Mouse (Mus musculus) midbrain, postnatal 0 days (tissue): ENCODE measurements at regions not wholly inside any gene's neighbourhood (a gene's known extent, or its start where the extent isn't known, plus 50 kb on each side); places are given as distances from the start of the nearest gene placed in this dataset.

Experiments used
- ATAC-seq: fragments of 200-750 bp; cut with Nextera tagmentation; 2 replicates; pipeline ENCODE4 v1.8.0; 2017; ENCODE audit warnings: moderate number of reproducible peaks, mild to moderate bottlenecking, moderate TSS enrichment, moderate library complexity; ENCODE audit not compliant: low FRiP score
- DNase-seq: peaks from one replicate; pipeline ENCODE4 v3.0.0-alpha.2; 2015; ENCODE audit warnings: low spot score
- H3K27ac ChIP-seq: fragments of 300-500 bp; sonication (generic); 2 replicates; pipeline ENCODE4 v1.5.1; 2014; ENCODE audit warnings: low read depth, mild to moderate bottlenecking, low read length, mixed read lengths
- H3K27me3 ChIP-seq: fragments of 300-500 bp; sonication (generic); 2 replicates; pipeline ENCODE4 v1.6.1; 2014; ENCODE audit warnings: low read length, control low read depth, mixed read lengths; ENCODE audit not compliant: insufficient read depth
- H3K36me3 ChIP-seq: fragments of 300-500 bp; sonication (generic); 2 replicates; pipeline ENCODE4 v1.6.1; 2014; ENCODE audit warnings: low read length, control low read depth, mixed read lengths; ENCODE audit not compliant: insufficient read depth
- H3K4me1 ChIP-seq: fragments of 300-500 bp; sonication (generic); 2 replicates; pipeline ENCODE4 v1.6.1; 2014; ENCODE audit warnings: mild to moderate bottlenecking, control low read depth, antibody characterized with exemption, low read length, mixed read lengths; ENCODE audit not compliant: insufficient read depth
- H3K4me2 ChIP-seq: fragments of 300-500 bp; sonication (generic); 2 replicates; pipeline ENCODE4 v1.6.1; 2014; ENCODE audit warnings: low read depth, mild to moderate bottlenecking, low read length, mixed read lengths; ENCODE audit not compliant: poor library complexity, severe bottlenecking
- H3K4me3 ChIP-seq: fragments of 300-500 bp; sonication (generic); 2 replicates; pipeline ENCODE4 v1.5.1; 2014; ENCODE audit warnings: low read depth, mild to moderate bottlenecking, low read length, moderate library complexity
- H3K9ac ChIP-seq: fragments of 300-500 bp; sonication (generic); replicated peaks from 2 replicates; pipeline ENCODE4 v1.6.1; 2014; ENCODE audit warnings: mild to moderate bottlenecking, low read length, moderate library complexity, mixed read lengths; ENCODE audit not compliant: poor library complexity, severe bottlenecking
- H3K9me3 ChIP-seq: fragments of 300-500 bp; sonication (generic); 2 replicates; pipeline ENCODE4 v1.6.1; 2016; ENCODE audit warnings: low read length, control low read depth
- CTCF ChIP-seq: IDR thresholded peaks from 2 replicates; pipeline ENCODE4 v1.5.1; 2016; ENCODE audit warnings: antibody characterized with exemption, mild to moderate bottlenecking
- WGBS: fragments of 180-500 bp; shearing (Covaris S2); extraction: QIAGEN DNeasy Blood & Tissue Kit; methylation state at CpG from one replicate; pipeline ENCODE4 v1.1.7; 2014; 5-methylcytosine and 5-hydroxymethylcytosine counted together

DNA sequence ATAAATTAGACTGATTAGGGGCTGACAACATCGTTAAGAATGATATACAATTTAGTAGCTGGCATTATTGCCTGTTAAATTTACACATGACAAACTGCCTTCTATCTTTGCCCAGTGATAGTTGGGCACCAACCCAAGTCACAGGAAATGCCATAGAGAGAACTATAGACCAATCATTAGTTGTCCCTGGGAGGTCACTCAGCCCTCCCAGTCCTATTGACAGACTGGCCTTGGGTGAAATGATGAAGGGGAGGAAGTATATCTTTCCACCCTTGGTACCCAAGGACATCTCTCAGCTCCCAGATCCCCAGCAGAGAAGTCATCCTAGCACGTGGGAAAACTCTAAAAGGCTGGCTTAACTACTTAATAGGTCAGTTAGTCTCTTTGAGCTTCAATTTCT is 139.8 kb downstream of the Aipl1 start:
- whole genome bisulfite sequencing = 66% methylated on average over 2 of the region's 2 CpGs
- Histone ChIP-seq H3K27me3 (no peaks in the 10 kb centered on the region), H3K9me3 (no peaks in the 10 kb centered on the region), H3K4me1 (no peaks in the 10 kb centered on the region), H3K4me2 (no peak overlapping the region), H3K27ac (no peak overlapping the region), H3K4me3 (no peak overlapping the region), H3K9ac (no peak overlapping the region), H3K36me3 (no peaks in the 10 kb centered on the region)
- no peak for TF ChIP-seq CTCF
- DNase-seq = no peak
- ATAC-seq = no peak

DNA sequence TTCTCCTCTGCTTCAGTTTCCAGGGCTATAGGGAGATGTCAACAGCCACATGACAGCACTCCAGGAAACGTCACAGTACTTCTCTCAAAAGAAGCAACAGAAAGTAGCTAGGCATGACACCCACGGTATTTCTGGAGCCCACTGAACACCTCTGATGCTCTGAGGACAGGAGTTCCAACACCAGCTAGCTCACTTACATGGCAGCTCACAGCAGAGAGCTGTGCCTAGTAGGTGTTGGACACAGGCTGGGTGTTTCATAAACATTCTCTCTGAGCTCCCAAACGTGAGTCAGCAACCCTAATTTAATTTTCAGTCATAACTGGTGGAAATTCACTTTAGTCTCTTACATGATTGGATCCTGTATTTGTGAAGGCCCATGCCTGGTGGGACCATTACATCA is 140.2 kb downstream of the Aipl1 start:
- WGBS = 67% methylated on average over 3 of the region's 3 CpGs
- H3K9ac ChIP-seq = no peak overlapping the region
- ATAC-seq = no peak

GRCm38 (mm10) chr11:71891181-71891580 is 141.5 kb downstream of the Wscd1 start:
- Histone ChIP-seq H3K4me1 (no peaks in the 10 kb centered on the region), H3K27ac (no peak overlapping the region), H3K36me3 (no peaks in the 10 kb centered on the region), H3K9ac (no peak overlapping the region), H3K27me3 (no peaks in the 10 kb centered on the region), H3K4me2 (no peak overlapping the region), H3K4me3 (no peak overlapping the region), H3K9me3 (no peaks in the 10 kb centered on the region)
- DNase-seq (no peak), ATAC-seq (no peak)
- no peak for TF ChIP-seq CTCF
- 64% methylated on average over 1 of the region's 1 CpGs for whole genome bisulfite sequencing

More for the DNA sequence above, 140.2 kb downstream of the Aipl1 start:
- no peak overlapping the region for H3K4me3 ChIP-seq
- no peak for DNase-seq
- H3K9me3 ChIP-seq = no peaks in the 10 kb centered on the region
- TF ChIP-seq CTCF = no peak
- H3K4me1 ChIP-seq = no peaks in the 10 kb centered on the region
- no peaks in the 10 kb centered on the region for H3K27me3 ChIP-seq
- H3K4me2 ChIP-seq = no peak overlapping the region
- H3K27ac ChIP-seq = no peak overlapping the region
- no peaks in the 10 kb centered on the region for H3K36me3 ChIP-seq

DNA sequence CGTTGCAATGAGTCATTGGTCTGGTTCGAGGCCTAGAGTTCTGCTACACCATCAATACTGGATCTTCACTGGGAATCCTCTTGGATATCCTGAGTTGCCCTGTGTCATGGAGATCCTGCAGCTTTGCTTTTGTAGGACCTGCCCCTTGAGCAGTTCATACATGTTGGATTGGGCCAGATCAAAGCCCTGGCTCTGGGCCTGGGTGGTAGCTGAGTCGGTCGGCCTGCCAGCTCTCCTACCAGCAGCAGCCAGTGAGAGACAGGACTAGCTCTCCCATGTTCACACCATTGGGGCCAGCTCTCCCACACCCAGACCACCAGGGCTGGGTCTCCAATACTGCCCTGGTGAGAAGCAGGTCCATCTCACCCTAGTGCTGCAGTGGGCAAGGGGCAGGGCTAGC is 139.4 kb downstream of the Wscd1 start:
- no peak for DNase-seq
- 88% methylated on average over 4 of the region's 4 CpGs for WGBS
- Histone ChIP-seq H3K4me3 (no peak overlapping the region), H3K27me3 (no peaks in the 10 kb centered on the region), H3K36me3 (no peaks in the 10 kb centered on the region), H3K4me2 (no peak overlapping the region), H3K4me1 (no peaks in the 10 kb centered on the region), H3K27ac (no peak overlapping the region), H3K9me3 (no peaks in the 10 kb centered on the region), H3K9ac (no peak overlapping the region)
- TF ChIP-seq CTCF = no peak
- no peak for ATAC-seq

DNA sequence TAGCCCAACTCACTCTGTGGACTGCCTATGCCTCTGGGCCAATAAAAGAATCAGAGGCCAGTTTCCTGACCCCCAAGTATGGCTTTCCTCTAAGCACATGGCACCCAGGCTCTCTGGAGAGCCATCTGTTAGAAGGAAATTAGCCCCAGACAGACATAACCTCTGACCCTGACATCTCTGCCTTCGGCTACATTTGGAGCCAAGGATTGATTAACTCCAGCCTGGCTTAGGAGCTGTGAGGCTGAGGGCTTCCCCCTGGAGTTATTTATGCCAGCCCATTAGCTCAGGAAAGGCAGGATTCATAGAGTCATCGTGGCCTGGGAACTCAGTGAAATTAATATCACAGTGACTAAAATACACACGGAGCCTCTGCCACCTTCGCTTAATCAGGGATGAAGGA is 137.5 kb downstream of the Wscd1 start:
- ATAC-seq = no peak
- Histone ChIP-seq H3K4me2 (no peak overlapping the region), H3K4me1 (no peaks in the 10 kb centered on the region), H3K27me3 (no peaks in the 10 kb centered on the region), H3K4me3 (no peak overlapping the region), H3K9ac (no peak overlapping the region), H3K9me3 (no peaks in the 10 kb centered on the region), H3K36me3 (no peaks in the 10 kb centered on the region), H3K27ac (no peak overlapping the region)
- TF ChIP-seq CTCF = no peak
- DNase-seq = no peak
- 79% methylated on average over 4 of the region's 4 CpGs for WGBS

DNA sequence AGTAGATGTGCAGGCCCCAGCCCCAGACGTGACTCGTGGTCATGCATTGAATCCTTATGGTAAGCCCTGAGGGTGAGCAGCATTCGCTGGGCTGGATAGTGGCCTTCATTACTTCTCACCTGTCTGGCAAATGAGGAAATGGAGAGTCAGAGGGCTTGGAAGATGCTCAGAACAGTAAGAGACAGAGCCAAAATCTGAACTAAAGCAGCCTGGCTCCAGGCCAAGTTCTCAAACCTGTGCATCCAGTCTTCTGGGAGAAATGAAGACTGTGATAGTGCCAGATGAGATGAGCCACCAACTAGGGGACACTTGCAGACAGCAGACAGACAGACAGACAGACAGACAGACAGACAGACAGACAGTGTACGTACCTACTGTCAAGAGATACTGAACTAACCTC is 137.1 kb downstream of the Wscd1 start:
- 87% methylated on average over 4 of the region's 4 CpGs for WGBS
- no peak overlapping the region for H3K4me2 ChIP-seq
- no peaks in the 10 kb centered on the region for H3K4me1 ChIP-seq
- no peak overlapping the region for H3K27ac ChIP-seq
- no peak for ATAC-seq
- no peak overlapping the region for H3K4me3 ChIP-seq
- H3K36me3 ChIP-seq = no peaks in the 10 kb centered on the region
- no peak overlapping the region for H3K9ac ChIP-seq
- H3K27me3 ChIP-seq = no peaks in the 10 kb centered on the region
- no peak for DNase-seq
- TF ChIP-seq CTCF = no peak
- no peaks in the 10 kb centered on the region for H3K9me3 ChIP-seq

DNA sequence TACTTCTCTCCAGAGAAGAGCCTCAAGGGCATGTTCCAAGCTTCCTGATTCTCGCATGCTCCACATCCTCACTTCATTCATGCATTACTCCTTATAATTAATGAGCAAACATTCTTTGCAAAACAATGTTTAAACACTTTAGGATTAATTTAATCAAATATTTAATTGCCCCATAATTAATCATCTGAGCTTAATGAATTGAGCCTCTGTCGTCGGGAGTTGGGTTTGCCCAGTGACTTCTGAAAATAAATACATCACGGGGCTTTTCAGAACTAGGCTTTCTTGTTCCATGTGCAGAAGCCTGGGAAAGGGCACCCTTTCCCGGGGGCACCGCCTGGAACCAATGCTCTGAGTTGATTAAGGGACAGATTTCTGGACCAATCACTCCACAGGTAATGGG is 135.1 kb downstream of the Wscd1 start:
- ATAC-seq (no peak), DNase-seq (no peak)
- H3K9me3 ChIP-seq = no peaks in the 10 kb centered on the region
- no peaks in the 10 kb centered on the region for H3K27me3 ChIP-seq
- no peaks in the 10 kb centered on the region for H3K4me1 ChIP-seq
- no peak overlapping the region for H3K4me3 ChIP-seq
- no peak overlapping the region for H3K9ac ChIP-seq
- WGBS = 81% methylated on average over 6 of the region's 6 CpGs
- no peaks in the 10 kb centered on the region for H3K36me3 ChIP-seq
- TF ChIP-seq CTCF = no peak
- H3K27ac ChIP-seq = no peak overlapping the region
- no peak overlapping the region for H3K4me2 ChIP-seq
